Mouse (Mus musculus) ovary, postnatal 14 days (tissue): ENCODE measurements around the gene Kdelr3.
A peak's percentile ranks its signal among the peaks of the same experiment; 100 is the strongest.

Source experiments
- DNase-seq: peaks from one replicate; pipeline ENCODE4 v3.0.0; 2022; ENCODE audit warnings: low spot score

Gene Kdelr3

DNA sequence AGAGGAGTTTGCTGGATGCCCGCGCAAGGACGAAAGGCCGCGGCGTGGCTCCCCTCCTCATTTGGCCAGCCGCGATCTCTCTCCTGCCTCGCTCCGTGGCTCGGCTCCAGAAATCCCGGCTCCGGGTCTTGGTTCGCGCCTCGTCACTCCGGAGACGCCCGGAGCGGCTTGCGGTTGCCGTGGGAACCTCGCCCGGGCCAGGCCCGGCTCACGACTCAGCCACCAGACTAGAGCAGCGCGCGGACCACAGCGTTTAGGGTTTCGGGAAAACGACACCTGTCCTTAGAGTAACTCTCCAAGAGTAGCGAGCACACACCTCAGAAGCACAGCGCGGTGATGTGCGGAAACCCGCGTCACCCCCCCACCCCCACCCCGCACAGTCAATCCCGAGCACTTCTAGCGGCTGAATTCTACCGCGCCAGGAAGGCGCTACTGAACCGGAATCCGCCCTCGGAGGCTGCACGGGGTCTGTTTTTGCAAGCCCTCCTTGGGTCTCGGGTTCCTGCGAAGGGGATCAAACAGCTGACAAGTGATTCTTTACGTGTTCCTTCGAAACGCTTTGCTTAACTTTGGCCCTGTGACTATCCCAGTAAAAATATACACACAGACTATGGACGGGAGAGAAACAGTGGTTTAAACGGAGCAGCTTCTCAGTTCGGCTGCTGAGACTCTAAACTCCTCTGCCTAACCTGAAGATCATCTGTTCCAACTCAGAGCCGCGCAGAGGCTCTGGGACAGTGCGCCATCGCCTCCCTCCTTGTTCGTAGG lies 4.5 kb upstream of the Kdelr3 start:
- peak; percentile 84 for DNase-seq

DNA sequence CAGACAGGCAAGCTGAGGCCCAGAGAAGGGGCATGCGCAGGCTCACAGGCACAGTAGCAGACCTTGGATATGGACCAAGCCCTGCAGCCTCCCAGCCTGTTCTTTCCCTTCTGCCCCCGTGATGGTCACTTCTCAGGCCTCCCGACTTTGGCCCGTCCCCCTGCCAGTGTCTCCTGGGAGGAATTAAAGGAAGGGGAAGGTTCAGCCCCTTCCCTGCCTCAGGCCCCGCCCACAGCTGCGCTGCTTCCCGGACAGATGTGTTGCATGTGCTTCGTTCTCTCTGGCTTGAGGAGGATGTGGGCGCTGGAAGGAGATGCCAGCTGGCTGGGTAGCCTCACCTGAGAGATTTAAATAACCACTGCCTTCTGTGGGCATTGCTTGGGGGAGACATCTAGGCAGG lies 2.3 kb upstream of the Kdelr3 start:
- no peak for DNase-seq

GRCm38 (mm10) chr15:79517710-79518109 lies 1.5 kb downstream of the Kdelr3 start:
- no peak for DNase-seq

- DNase-seq = no peak
Observed at GRCm38 (mm10) chr15:79518571-79518970, 2.4 kb downstream of the Kdelr3 start.

GRCm38 (mm10) chr15:79519400-79520220 lies 3.4 kb downstream of the Kdelr3 start:
- no peak for DNase-seq

GRCm38 (mm10) chr15:79525564-79525963 lies 9.4 kb downstream of the Kdelr3 start:
- DNase-seq = no peak

GRCm38 (mm10) chr15:79525979-79526768 lies 10.0 kb downstream of the Kdelr3 start:
- no peak for DNase-seq

DNA sequence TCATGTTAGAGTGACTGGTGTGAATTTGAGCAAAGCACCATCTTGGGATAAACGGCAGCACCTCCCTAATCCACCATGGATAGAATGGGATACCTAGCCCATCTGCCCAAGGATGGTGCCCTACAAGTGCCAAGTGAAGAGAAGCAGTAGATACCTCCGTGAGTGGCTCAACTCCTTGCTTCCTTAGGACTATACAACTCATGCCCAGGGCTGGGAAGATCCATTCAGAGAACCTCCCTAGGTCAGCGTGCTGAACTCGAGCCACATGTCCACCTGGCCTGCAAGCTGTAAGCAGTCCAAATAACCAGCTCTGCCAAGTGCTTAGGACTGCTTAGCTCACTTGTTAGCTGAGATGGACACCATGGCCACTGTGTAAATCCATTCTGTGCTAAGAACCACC lies 11.0 kb downstream of the Kdelr3 start:
- DNase-seq = no peak

DNA sequence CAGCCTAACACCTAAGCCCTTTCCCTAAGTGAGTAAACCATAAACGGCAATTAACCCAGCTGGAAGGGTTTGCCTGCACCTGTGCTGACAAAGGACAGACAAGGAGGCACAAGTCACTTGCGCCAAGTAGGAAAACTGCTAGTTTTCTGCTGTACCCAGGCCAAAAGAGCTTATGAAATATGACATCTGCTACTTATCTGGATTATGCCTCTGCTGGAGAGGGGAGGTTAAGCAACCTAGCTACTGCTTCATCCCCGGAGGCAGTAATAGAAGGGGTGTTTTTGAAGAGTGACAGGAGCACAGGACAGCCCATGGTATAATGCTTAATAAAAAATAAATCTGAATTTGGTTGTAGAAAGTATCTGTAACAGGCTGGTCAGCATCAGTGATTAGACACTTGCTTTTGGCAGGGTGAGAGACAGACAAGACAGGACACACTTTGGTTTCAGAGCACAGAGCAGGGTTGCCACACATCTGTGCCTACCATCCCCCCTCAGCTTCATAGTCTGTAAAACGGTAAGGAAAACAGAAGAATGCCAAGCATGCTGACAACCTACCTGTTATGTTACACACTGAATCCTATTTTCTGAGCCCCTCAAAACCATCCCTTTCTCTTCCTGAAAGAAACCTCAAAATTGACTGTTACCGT lies 11.9 kb downstream of the Kdelr3 start:
- DNase-seq = no peak

DNA sequence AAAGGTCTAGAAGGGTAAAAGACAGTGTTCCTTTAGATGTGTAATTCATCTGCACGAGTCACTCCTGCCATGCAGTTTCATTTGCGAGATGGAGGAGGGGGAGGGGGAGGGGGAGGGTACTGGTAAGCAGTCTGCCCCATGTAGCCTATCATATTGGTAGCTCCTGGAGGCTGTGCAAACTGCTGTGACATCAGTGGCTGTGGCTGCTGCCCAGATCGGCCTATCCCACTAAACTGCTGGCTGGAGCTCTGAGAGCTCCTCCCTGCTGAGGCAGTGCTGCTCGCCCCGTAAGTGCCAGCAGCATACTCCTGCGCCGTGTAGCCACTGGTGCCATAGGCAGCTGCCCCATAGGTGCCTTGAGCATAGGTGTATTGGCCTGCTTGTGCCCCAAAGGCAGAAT lies 13.7 kb downstream of the Kdelr3 start:
- no peak for DNase-seq

DNA sequence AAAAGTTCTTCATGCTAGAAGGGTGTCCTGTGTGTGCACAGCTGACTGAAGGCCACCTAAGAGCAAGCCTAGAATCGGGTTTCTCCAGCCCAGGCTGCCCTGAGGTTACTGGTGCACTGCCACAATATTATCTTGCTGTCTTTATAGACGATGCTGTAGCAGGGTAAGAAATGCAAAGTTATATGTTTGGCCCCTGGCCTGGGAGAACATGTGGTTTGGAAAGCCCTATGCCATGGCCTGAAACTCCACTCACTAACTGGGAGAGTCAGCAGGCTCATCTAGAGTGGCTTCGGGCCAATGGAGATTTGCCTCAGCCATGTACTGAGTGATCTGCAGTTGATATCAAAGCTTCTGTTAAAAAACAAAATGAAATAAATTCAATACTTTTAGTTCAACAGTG lies 17.6 kb downstream of the Kdelr3 start:
- DNase-seq = no peak

DNA sequence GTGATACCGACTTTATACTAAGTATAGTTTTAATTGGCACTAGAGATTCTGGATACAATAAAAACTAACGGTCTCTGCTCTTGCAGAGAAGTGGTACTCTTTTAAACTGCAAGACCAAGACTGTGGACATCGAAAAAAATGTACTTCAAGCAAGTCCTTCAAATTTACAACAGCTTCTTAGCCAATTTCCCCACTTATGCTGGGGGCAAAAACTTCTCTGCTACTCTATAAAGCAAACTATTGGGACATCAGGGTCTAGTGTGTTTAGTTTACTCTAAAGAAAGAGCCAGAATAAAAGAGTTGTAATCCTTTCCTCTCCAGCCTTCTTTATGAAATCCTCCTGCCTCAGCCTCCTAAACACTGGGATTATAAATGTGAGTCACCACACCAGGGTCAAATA lies 27.8 kb downstream of the Kdelr3 start:
- DNase-seq = no peak

DNA sequence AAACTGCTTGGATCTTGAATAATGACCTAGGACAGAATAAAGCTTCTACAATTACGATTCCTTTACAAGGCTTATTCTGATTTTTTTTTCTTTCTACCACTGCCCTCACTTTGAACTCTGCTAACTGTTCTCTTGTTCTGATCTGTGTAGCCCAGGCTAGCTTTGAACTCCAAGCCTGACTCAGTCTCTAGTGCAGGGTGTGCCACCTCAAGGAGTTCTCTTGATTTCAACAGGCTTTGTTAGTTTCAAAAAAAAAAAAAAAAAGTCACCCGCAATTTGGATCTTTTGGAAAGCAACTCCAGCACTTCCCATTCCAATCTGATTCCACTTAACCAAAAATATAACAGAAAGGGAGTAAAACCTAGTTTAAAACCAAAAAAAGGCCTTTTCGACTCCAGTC lies 29.3 kb downstream of the Kdelr3 start:
- DNase-seq = no peak

DNA sequence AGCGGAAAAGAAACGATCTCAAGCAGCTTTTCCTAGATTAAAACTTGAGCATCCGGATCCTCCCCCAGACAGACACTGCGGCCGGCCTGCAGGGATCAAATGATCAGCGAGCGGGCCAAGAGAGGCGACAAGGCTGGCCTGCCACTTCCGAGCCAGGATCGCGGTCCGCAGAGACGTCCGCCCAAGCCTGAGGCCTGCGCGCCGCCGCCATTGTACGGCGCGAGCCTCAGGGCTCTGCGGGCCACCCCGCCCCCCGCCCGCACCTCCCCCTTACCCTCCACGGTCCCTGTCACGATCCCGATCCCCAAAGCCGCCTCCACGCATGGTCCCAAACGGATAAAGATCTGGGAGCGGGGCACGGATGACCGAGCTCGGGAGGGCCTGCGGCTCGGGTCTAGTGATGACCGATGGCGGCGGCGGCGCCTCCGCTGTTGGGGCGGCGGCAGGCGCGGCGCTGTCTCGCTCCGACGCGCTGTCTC lies 29.7 kb downstream of the Kdelr3 start:
- peak; percentile 56 for DNase-seq

DNA sequence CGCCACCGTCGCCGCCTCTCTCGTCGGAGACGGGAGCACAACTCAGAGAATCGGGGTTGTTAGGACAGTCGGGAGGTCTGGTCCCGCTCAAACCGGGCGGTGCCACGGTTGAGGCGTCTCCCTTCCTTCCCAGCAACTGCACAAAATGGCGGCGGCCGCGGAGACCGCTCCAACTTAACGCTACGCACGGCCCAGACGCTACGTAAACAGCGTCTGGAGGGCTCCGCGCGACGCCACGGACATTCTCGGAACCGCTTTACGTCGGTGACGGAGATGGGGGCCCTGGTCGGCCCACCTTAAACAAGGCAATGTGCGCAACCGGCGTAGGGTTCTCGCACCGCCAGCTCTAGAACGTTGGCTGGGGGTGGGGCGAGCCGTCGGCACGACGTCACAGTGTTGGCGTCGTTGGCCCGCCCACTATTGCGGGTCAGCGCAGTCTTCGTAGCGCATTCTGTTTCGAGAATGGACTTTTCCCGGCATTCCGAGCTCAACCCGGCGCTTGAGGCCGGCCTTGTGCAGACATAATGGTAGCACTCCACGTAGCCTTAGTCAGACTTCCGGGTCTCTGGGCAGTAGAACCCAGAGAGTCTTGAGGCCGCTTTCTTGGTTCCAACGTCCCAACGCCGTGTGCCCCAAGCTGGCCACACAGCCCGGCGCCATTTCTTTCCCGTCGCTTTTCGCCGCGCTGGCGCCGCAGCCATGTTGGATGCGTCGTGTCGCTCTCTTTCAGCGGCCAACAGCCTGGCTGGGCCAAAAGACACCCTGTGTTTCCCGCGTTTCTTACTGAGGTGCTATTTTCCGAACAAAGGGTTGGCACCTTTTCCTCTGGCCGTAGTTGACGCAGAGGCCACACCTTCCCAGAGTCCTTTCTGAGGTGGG lies 30.4 kb downstream of the Kdelr3 start, which contains the start of gene Ddx17:
Ddx17 (minus strand) TSS at position 332 of the 879 bp plus-strand sequence.
- peak; percentile 99 for DNase-seq

DNA sequence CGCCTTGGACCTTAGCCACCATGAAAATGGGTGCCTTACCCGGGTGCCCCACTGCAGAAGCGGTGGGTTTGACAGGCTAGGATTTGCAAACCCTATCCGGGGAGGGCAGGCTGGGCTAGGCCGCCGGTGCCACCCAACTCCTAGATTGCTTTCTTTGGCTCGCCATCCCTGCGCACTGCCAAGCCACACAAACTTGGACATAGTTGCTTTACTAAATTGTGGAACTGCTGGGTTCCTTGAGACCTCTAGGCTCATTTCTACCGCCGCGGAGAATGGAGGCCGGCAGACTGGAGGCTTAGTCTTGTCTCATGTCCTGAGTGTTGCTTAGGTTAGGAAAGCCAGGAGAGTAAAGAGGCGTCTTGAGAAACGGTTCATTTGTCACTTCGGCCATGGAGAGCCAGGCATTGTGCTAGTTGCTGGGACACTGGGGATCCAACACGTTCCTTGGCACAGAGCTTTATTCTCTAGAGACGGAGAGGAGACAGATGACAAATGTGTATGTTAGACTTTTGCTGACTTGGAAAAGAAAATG lies 31.1 kb downstream of the Kdelr3 start:
- no peak for DNase-seq

DNA sequence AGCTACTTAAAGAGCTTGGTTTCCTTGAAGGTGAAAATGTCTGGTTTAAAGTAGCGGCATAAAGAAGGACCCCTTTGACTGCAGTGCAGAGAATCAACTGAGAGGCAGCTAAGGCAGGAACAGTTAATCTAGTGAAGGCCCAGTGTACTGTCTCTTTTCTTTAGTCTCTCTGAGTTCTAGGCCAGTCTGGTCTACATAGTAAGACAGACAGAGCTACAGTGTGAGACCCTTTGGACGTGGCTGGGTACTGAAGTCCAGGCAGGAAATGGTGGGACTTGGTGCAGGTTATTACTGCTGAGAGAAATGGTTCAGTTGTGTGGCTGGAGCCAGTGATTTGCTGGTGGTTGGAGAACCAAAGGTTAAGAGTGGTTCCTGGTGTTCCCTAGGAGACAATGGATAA lies 32.0 kb downstream of the Kdelr3 start:
- no peak for DNase-seq

DNA sequence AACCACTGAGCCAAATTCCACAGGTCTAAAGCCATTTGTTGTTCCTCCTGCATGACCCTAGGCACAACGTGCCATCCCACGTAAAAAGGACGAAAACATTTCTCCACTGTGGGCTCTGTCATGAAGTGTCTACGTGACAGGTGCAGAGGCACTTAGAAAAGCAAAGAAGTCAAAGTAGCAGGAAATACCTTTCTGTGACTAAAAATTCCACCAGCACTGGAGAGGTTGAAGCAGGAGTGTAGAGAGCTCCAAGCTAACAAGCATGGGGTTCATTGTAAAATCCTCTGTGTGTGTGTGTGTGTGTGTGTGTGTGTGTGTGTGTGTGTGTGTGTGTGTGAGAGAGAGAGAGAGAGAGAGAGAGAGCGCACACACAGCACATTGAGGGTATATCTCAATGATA lies 36.4 kb downstream of the Kdelr3 start:
- no peak for DNase-seq

- no peak for DNase-seq
Observed at GRCm38 (mm10) chr15:79559649-79560048, 43.4 kb downstream of the Kdelr3 start.

GRCm38 (mm10) chr15:79562417-79562816 lies 46.2 kb downstream of the Kdelr3 start:
- no peak for DNase-seq
